Mouse (Mus musculus) spleen, adult 2 months (tissue): Measurements from ENCODE around the gene Mre11a.

ENCODE experiments used
- CTCF ChIP-seq: fragments of 200-500 bp; IDR thresholded peaks from 2 replicates; pipeline ENCODE4 v1.5.1; 2011; ENCODE audit warnings: mild to moderate bottlenecking, inconsistent platforms; ENCODE audit not compliant: insufficient read depth, insufficient read length, insufficient replicate concordance; ENCODE audit errors: extremely low read depth
- POLR2A ChIP-seq: fragments of 200-500 bp; IDR thresholded peaks from 2 replicates; pipeline ENCODE4 v1.6.1; 2011; ENCODE audit warnings: low read depth, low read length, inconsistent platforms

- TF ChIP-seq CTCF (no peak), POLR2A (no peak)
Observed at GRCm38 (mm10) chr9:14824840-14825239, 40.4 kb downstream of the Mre11a start.
